Mouse (Mus musculus) intestine, embryonic 16.5 days (tissue): ENCODE results near the gene Gjb2. TPM values are rescaled to one million over a fixed set of nuclear protein-coding genes. Genes with fewer than 3 reads are reported as not detected.

Experiments used
- ATAC-seq: fragments of 200-750 bp; cut with Nextera tagmentation; 2 replicates; pipeline ENCODE4 v1.8.0; 2017; ENCODE audit warnings: moderate TSS enrichment, moderate library complexity
- H3K27ac ChIP-seq: fragments of 300-500 bp; sonication (generic); 2 replicates; pipeline ENCODE4 v1.5.1; 2014; ENCODE audit warnings: mild to moderate bottlenecking, low read length
- H3K27me3 ChIP-seq: fragments of 300-500 bp; sonication (generic); replicated peaks from 2 replicates; pipeline ENCODE4 v1.6.1; 2014; ENCODE audit warnings: low read length, control low read depth, mixed read lengths; ENCODE audit not compliant: control insufficient read depth, insufficient read depth
- H3K36me3 ChIP-seq: fragments of 300-500 bp; sonication (generic); 2 replicates; pipeline ENCODE4 v1.6.1; 2014; ENCODE audit warnings: low read length, control low read depth; ENCODE audit not compliant: control insufficient read depth, insufficient read depth
- H3K4me1 ChIP-seq: fragments of 300-500 bp; sonication (generic); 2 replicates; pipeline ENCODE4 v1.6.1; 2014; ENCODE audit warnings: low read length, control low read depth, mixed read lengths; ENCODE audit not compliant: control insufficient read depth, insufficient read depth
- H3K4me2 ChIP-seq: fragments of 300-500 bp; sonication (generic); 2 replicates; pipeline ENCODE4 v1.6.1; 2014; ENCODE audit warnings: low read depth, low read length, control low read depth
- H3K4me3 ChIP-seq: fragments of 300-500 bp; sonication (generic); 2 replicates; pipeline ENCODE4 v1.5.1; 2014; ENCODE audit warnings: mild to moderate bottlenecking, low read length
- H3K9ac ChIP-seq: fragments of 300-500 bp; sonication (generic); 2 replicates; pipeline ENCODE4 v1.6.1; 2014; ENCODE audit warnings: low read depth, low read length
- H3K9me3 ChIP-seq: fragments of 300-500 bp; sonication (generic); 2 replicates; pipeline ENCODE4 v1.6.1; 2016; ENCODE audit warnings: low read length, control low read depth; ENCODE audit not compliant: control insufficient read depth
- WGBS: fragments of 180-500 bp; shearing (Covaris S2); extraction: QIAGEN DNeasy Blood & Tissue Kit; methylation state at CpG from one replicate; pipeline ENCODE4 v1.1.7; 2014; 5-methylcytosine and 5-hydroxymethylcytosine counted together
- polyA plus RNA-seq: library from polyadenylated mRNA; unstranded; fragments of >200 nt; fragmentation: Nextera tagmentation; extraction: Ambion mirVana; gene quantifications from 2 replicates; pipeline ENCODE4 v1.2.1, GENCODE M21; 2015

The Gjb2 gene
- polyA plus RNA-seq, 1 experiment from 2014 or later, result 8.3 TPM

DNA sequence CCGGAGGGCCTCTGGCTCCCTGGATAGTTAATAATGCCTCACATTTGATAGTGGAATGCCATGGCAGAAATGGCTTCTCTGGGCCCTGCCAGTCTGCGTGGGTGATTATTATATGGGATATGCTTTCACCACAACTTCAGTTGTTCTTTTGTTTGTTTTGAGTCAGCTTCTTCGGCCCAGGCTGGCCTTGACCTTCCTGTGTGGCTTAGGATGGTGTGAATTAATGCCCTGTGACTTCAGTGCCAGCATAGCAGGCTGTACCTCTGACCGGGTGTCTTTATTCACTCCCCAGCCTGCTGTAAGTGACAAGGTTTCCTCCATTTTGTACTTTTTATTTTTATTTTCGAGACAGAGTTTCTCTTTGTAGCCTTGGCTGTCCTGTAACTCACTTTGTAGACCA, 3.4 kb upstream of the Gjb2 start:
- H3K4me1 ChIP-seq, result peaks cover 5% of the 10 kb centered on the region; the same call in 1 of the 2 replicates
- no peak overlapping the region for H3K27ac ChIP-seq
- ATAC-seq, result no peak
- H3K27me3 ChIP-seq, result peaks cover 32% of the 10 kb centered on the region
- no peak overlapping the region for H3K4me3 ChIP-seq
- H3K36me3 ChIP-seq, result no peaks in the 10 kb centered on the region
- H3K9me3 ChIP-seq, result no peaks in the 10 kb centered on the region
- no peak overlapping the region for H3K4me2 ChIP-seq
- no peak overlapping the region for H3K9ac ChIP-seq
- WGBS, result 66% methylated on average over 5 of the region's 5 CpGs

DNA sequence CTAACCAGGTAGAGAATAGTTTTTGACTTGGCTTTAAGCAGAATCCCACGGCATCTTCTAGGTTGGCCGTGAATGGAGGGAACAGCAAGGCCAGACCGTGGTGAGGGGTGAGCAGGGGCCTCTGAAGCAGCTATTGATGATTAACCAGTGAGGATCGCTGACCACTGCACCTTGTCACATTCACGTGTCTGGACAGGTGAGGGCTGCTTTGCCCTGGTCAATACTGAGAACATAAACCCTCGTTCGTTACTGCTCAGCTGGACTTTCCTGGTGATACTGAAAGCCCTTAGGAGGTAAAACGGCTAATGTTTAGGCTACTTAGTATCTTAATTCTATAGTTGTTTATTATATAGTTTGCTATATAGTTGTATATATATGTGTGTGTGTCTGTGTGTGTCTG, 2.6 kb upstream of the Gjb2 start:
- Histone ChIP-seq H3K27ac (no peak overlapping the region), H3K36me3 (no peaks in the 10 kb centered on the region), H3K9ac (no peak overlapping the region), H3K9me3 (no peaks in the 10 kb centered on the region), H3K4me1 (peaks cover 5% of the 10 kb centered on the region; the same call in 1 of the 2 replicates), H3K4me2 (no peak overlapping the region), H3K4me3 (no peak overlapping the region), H3K27me3 (peaks cover 32% of the 10 kb centered on the region)
- ATAC-seq, result no peak
- WGBS, result 62% methylated on average over 8 of the region's 8 CpGs

DNA sequence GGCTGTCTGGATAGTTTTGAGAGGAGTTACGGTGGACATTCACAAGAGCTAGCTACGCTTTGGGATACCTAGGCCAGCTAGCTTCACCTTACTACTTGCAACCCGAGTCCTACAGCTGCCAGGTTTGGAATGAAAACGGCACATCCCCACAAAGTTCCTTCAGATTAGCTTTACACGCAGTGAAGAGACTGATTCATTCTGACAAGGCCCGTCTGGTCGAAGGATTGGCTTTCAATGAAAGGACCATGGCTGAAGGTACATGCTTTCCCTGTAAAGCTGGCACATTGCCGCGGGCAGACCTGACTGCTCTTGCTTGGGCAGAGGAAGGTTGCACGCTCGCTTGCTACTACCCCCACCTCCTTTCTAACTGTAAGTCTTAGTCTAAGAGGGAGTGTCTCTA, 1.2 kb upstream of the Gjb2 start:
- peaks cover 32% of the 10 kb centered on the region for H3K27me3 ChIP-seq
- 62% methylated on average over 11 of the region's 11 CpGs for WGBS

DNA sequence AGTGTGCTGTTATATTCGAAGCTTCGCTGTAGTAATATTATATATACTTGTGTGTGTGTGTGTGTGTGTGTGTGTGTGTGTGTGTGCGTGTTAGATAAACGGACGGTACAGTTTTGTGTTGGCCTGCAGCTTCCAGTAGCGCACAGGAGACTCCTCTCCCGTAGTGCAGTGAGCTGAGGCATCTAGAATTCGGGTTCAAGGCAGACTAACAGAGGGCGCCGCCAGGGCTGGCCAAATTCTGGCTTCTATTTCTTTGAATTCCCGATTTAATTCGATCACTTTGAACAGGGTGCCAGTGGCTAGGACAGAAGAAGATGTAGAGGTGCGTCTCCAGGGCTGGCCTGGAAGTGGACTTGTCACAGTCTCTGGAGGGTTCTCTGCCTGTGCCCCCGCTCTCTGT, 609 bp upstream of the Gjb2 start:
- H3K27ac ChIP-seq, result no peak overlapping the region
- H3K4me3 ChIP-seq, result peak overlapping the region; percentile 70
- H3K9me3 ChIP-seq, result no peaks in the 10 kb centered on the region
- peak overlapping the region; percentile 99 for H3K4me2 ChIP-seq
- H3K36me3 ChIP-seq, result no peaks in the 10 kb centered on the region
- ATAC-seq, result peak; percentile 8; the same call in 1 of the 2 replicates
- H3K4me1 ChIP-seq, result peaks cover 5% of the 10 kb centered on the region; the same call in 1 of the 2 replicates
- peaks cover 32% of the 10 kb centered on the region for H3K27me3 ChIP-seq
- no peak overlapping the region for H3K9ac ChIP-seq
- 23% methylated on average over 14 of the region's 14 CpGs for WGBS

More for the DNA sequence above, 1.2 kb upstream of the Gjb2 start:
- Histone ChIP-seq H3K9ac (no peak overlapping the region), H3K4me3 (no peak overlapping the region), H3K4me1 (peaks cover 5% of the 10 kb centered on the region; the same call in 1 of the 2 replicates), H3K27ac (no peak overlapping the region), H3K9me3 (no peaks in the 10 kb centered on the region), H3K4me2 (no peak overlapping the region), H3K36me3 (no peaks in the 10 kb centered on the region)
- ATAC-seq, result no peak

DNA sequence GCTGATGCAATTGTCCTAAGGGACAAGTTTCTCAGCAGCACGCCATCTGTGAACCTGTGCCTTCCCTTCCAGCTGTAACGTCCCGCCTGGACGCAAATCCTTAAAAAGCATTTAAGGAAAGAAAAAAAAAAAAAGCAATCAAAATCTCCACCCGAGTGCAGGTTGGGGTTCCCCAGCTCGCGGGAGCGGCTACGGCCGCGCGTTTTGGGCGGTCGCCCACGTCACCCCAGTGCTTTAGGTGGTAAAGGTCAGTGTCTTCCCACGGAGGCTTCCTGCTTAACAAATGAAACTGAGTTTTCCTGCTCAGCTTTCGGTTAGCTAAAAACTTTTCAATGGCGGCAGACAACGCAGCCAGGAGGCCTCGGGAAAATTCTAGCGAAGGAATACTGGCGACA, 794 bp downstream of the Gjb2 start:
- Histone ChIP-seq H3K4me2 (peak overlapping the region; percentile 99), H3K27ac (no peak overlapping the region), H3K9me3 (no peaks in the 10 kb centered on the region), H3K9ac (peak overlapping the region; percentile 74), H3K4me3 (peak overlapping the region; percentile 70), H3K4me1 (peaks cover 5% of the 10 kb centered on the region; the same call in 1 of the 2 replicates), H3K27me3 (peaks cover 32% of the 10 kb centered on the region), H3K36me3 (no peaks in the 10 kb centered on the region)
- ATAC-seq, result peak; percentile 19; the same call in 1 of the 2 replicates
- 5% methylated on average over 22 of the region's 22 CpGs for WGBS

DNA sequence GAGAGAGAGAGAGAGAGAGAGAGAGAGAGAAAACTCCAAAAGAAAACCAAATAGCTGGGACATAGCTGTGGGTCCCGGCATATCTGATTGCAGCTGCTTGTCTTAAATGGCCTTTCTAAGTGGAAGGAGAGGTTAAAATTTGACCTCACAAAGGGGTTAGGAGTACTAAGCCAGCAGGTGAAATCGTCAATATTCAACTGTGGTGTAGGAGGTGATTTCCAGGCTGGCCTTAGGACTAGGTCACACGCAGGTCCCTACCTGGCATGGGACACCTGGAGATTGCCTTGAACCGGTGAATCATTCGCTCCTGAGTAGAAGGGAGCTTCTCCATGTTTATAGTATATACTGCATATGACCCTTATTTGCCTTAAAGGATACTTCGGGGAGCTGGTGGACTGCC, 1.4 kb downstream of the Gjb2 start:
- H3K27me3 ChIP-seq, result peaks cover 32% of the 10 kb centered on the region

DNA sequence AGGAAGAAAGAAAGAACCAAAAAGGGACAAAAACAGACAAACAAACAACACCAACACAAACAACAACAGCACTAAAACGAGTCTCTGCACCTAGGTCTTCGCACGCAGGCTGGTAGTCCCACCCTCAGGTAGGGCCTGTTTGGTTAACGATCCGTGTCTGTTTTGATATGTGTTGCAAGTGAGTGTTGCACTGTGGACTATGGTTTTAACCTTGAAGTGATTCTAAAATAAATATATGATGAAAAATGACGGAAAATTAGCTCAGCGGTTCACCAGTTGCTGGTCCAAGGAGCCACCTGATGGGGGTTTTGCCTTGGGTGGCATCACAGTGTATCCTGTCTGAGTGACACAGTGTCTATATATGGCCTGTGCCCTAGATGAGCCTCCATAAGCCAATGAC, 2.9 kb downstream of the Gjb2 start:
- WGBS, result 72% methylated on average over 7 of the region's 7 CpGs
- Histone ChIP-seq H3K27ac (no peak overlapping the region), H3K36me3 (no peaks in the 10 kb centered on the region), H3K4me2 (no peak overlapping the region), H3K27me3 (peaks cover 29% of the 10 kb centered on the region), H3K4me1 (peaks cover 5% of the 10 kb centered on the region; the same call in 1 of the 2 replicates), H3K4me3 (no peak overlapping the region), H3K9ac (no peak overlapping the region), H3K9me3 (no peaks in the 10 kb centered on the region)
- ATAC-seq, result no peak

More for the DNA sequence above, 1.4 kb downstream of the Gjb2 start:
- Histone ChIP-seq H3K4me2 (peak overlapping the region; percentile 99; the same call in 1 of the 2 replicates), H3K4me1 (peaks cover 5% of the 10 kb centered on the region; the same call in 1 of the 2 replicates), H3K9ac (no peak overlapping the region), H3K27ac (no peak overlapping the region), H3K36me3 (no peaks in the 10 kb centered on the region), H3K4me3 (no peak overlapping the region), H3K9me3 (no peaks in the 10 kb centered on the region)
- ATAC-seq, result no peak
- WGBS, result 67% methylated on average over 6 of the region's 6 CpGs

DNA sequence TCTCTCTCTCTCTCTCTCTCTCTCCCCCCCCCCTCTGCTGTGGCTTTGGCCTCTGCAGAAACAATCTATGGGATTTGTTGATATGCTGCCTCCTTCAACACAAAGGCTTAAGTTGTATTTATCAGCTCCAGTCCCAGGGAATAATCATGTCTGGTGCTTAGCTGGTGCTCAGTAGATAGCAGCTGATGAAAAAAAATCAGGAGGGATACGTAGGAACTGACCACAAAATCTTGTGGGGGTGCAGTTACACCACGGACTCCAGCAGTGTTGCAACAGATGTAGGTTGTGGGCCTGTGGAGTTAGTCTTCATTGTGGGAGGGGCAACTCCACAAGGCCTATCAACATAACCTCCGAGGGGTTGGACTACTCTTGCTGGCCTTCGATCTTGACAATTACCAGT, 8.6 kb downstream of the Gjb2 start:
- Histone ChIP-seq H3K27ac (no peak overlapping the region), H3K9me3 (no peaks in the 10 kb centered on the region), H3K27me3 (no peaks in the 10 kb centered on the region), H3K36me3 (no peaks in the 10 kb centered on the region), H3K4me2 (no peak overlapping the region), H3K4me3 (no peak overlapping the region), H3K4me1 (no peaks in the 10 kb centered on the region), H3K9ac (no peak overlapping the region)
- ATAC-seq, result no peak
- WGBS, result 69% methylated on average over 4 of the region's 4 CpGs

DNA sequence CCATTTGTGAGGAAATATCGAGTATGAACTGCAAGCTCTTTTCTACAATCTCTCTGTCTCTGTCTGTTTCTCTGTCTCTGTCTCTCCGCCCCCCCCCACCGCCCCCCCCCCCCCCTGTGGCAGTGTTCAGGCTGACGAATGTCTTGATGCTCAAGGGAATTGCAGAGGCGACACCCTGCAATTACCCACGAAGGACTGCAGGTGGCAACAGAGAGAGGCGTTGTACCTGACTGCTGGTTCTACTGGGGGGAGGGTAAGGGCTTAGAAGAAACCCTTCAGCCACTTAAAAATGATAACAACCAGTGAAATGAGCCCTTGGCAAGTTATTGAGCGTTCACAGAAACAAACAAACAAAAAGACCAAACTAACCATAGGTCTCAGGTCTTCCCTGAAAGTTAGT, 11.5 kb downstream of the Gjb2 start:
- H3K27me3 ChIP-seq, result no peaks in the 10 kb centered on the region
- ATAC-seq, result no peak
- H3K4me1 ChIP-seq, result peaks cover 2% of the 10 kb centered on the region; the same call in 1 of the 2 replicates
- no peak overlapping the region for H3K4me2 ChIP-seq
- H3K9me3 ChIP-seq, result no peaks in the 10 kb centered on the region
- no peak overlapping the region for H3K4me3 ChIP-seq
- H3K27ac ChIP-seq, result no peak overlapping the region
- no peaks in the 10 kb centered on the region for H3K36me3 ChIP-seq
- no peak overlapping the region for H3K9ac ChIP-seq
- 9% methylated on average over 8 of the region's 8 CpGs for WGBS

DNA sequence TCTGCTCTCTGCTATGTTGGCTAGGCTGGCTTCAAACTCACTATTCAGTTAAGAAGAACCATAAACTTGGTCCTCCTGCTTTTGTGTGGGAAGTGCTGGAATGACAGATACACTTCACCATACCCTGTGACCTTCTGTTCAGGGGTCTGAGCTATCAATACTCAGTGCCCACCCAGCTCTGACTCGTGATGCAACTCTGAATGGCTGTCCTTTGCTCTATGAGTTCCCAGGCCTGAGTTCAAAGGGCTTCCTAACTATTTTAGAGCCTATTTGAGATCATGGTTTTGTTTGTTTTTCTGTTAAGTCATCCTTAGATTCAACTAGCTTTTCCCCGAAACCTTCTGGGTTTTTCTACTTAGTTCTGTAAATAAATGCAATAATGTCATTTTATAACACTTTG, 14.5 kb downstream of the Gjb2 start:
- Histone ChIP-seq H3K27me3 (no peaks in the 10 kb centered on the region), H3K36me3 (no peaks in the 10 kb centered on the region), H3K27ac (peak overlapping the region; percentile 60), H3K9me3 (no peaks in the 10 kb centered on the region), H3K4me1 (peaks cover 2% of the 10 kb centered on the region), H3K9ac (no peak overlapping the region), H3K4me2 (no peak overlapping the region), H3K4me3 (no peak overlapping the region)
- ATAC-seq, result peak; percentile 24; the same call in 1 of the 2 replicates
- 40% methylated on average over 2 of the region's 2 CpGs for WGBS
